Mouse (Mus musculus): Measurements from ENCODE around the gene Dnajc1. TPM values are rescaled to one million over a fixed set of nuclear protein-coding genes. Genes with fewer than 3 reads are reported as not detected.

Dnajc1 gene
- polyA plus RNA-seq, 1 experiment from 2014 or later, result 15.5 TPM

- H3K9me3 ChIP-seq (ENCODE audit: low read length), result no peaks in the 10 kb centered on the region
- H3K4me1 ChIP-seq (ENCODE audit: insufficient read depth), result no peaks in the 10 kb centered on the region
- no peak for ATAC-seq
- WGBS (ENCODE audit: insufficient replicate concordance), result 83% methylated on average over 3 of the region's 3 CpGs
- peaks cover 33% of the 10 kb centered on the region for H3K36me3 ChIP-seq (replicated peaks; ENCODE audit: insufficient read depth, low read length)
- no peak overlapping the region for H3K27ac ChIP-seq (ENCODE audit: low read depth)
- H3K4me3 ChIP-seq (ENCODE audit: low read depth, low read length), result no peak overlapping the region
- H3K27me3 ChIP-seq (ENCODE audit: insufficient read depth, low read length), result no peaks in the 10 kb centered on the region
- no peak overlapping the region for H3K9ac ChIP-seq (replicated peaks)
- H3K4me2 ChIP-seq (ENCODE audit: low read depth, low read length), result no peak overlapping the region
- no peak for TF ChIP-seq EP300 (IDR thresholded peaks at IDR 0.05; ENCODE audit: low read depth)
- TF ChIP-seq CTCF (IDR thresholded peaks at IDR 0.05; ENCODE audit: low read depth), result no peak
- no peak for DNase-seq
Observed at GRCm38 (mm10) chr2:18176235-18176634, 216.4 kb downstream of the Dnajc1 start.

- Histone ChIP-seq H3K4me2 (ENCODE audit: low read depth, low read length) (no peak overlapping the region), H3K36me3 (replicated peaks; ENCODE audit: insufficient read depth, low read length) (peaks cover 29% of the 10 kb centered on the region), H3K4me3 (ENCODE audit: low read depth, low read length) (no peak overlapping the region), H3K4me1 (ENCODE audit: insufficient read depth) (no peaks in the 10 kb centered on the region), H3K9me3 (ENCODE audit: low read length) (no peaks in the 10 kb centered on the region), H3K27ac (ENCODE audit: low read depth) (no peak overlapping the region), H3K27me3 (ENCODE audit: insufficient read depth, low read length) (no peaks in the 10 kb centered on the region), H3K9ac (replicated peaks) (no peak overlapping the region)
- no peak for DNase-seq
- ATAC-seq, result no peak
- 50% methylated on average over 1 of the region's 1 CpGs for WGBS (ENCODE audit: insufficient replicate concordance)
- TF ChIP-seq CTCF (IDR thresholded peaks at IDR 0.05; ENCODE audit: low read depth) (no peak), EP300 (IDR thresholded peaks at IDR 0.05; ENCODE audit: low read depth) (no peak)
Observed at GRCm38 (mm10) chr2:18175234-18175633, 217.4 kb downstream of the Dnajc1 start.

- DNase-seq, result no peak
- WGBS (ENCODE audit: insufficient replicate concordance), result 49% methylated on average over 1 of the region's 1 CpGs
- no peak overlapping the region for H3K4me2 ChIP-seq (ENCODE audit: low read depth, low read length)
- H3K4me1 ChIP-seq (ENCODE audit: insufficient read depth), result no peaks in the 10 kb centered on the region
- H3K9ac ChIP-seq (replicated peaks), result no peak overlapping the region
- no peak for TF ChIP-seq EP300 (IDR thresholded peaks at IDR 0.05; ENCODE audit: low read depth)
- no peak for TF ChIP-seq CTCF (IDR thresholded peaks at IDR 0.05; ENCODE audit: low read depth)
- no peak overlapping the region for H3K4me3 ChIP-seq (ENCODE audit: low read depth, low read length)
- H3K27ac ChIP-seq (ENCODE audit: low read depth), result no peak overlapping the region
- no peaks in the 10 kb centered on the region for H3K9me3 ChIP-seq (ENCODE audit: low read length)
- peaks cover 23% of the 10 kb centered on the region for H3K36me3 ChIP-seq (replicated peaks; ENCODE audit: insufficient read depth, low read length)
- ATAC-seq, result no peak
- H3K27me3 ChIP-seq (ENCODE audit: insufficient read depth, low read length), result no peaks in the 10 kb centered on the region
Observed at GRCm38 (mm10) chr2:18169174-18169948, 223.3 kb downstream of the Dnajc1 start.

GRCm38 (mm10) chr2:18165511-18165910 lies 227.1 kb downstream of the Dnajc1 start:
- TF ChIP-seq CTCF (IDR thresholded peaks at IDR 0.05; ENCODE audit: low read depth) (no peak), EP300 (IDR thresholded peaks at IDR 0.05; ENCODE audit: low read depth) (no peak)
- ATAC-seq, result no peak
- Histone ChIP-seq H3K27ac (ENCODE audit: low read depth) (no peak overlapping the region), H3K9me3 (ENCODE audit: low read length) (no peaks in the 10 kb centered on the region), H3K4me3 (ENCODE audit: low read depth, low read length) (no peak overlapping the region), H3K27me3 (ENCODE audit: insufficient read depth, low read length) (no peaks in the 10 kb centered on the region), H3K9ac (replicated peaks) (no peak overlapping the region), H3K4me2 (ENCODE audit: low read depth, low read length) (no peak overlapping the region), H3K4me1 (ENCODE audit: insufficient read depth) (no peaks in the 10 kb centered on the region), H3K36me3 (replicated peaks; ENCODE audit: insufficient read depth, low read length) (peaks cover 25% of the 10 kb centered on the region)
- DNase-seq, result no peak
- 85% methylated on average over 2 of the region's 2 CpGs for WGBS (ENCODE audit: insufficient replicate concordance)

- TF ChIP-seq EP300 (IDR thresholded peaks at IDR 0.05; ENCODE audit: low read depth), result no peak
- no peak for TF ChIP-seq CTCF (IDR thresholded peaks at IDR 0.05; ENCODE audit: low read depth)
- no peak overlapping the region for H3K4me2 ChIP-seq (ENCODE audit: low read depth, low read length)
- H3K36me3 ChIP-seq (replicated peaks; ENCODE audit: insufficient read depth, low read length), result peaks cover 25% of the 10 kb centered on the region
- no peaks in the 10 kb centered on the region for H3K9me3 ChIP-seq (ENCODE audit: low read length)
- no peaks in the 10 kb centered on the region for H3K27me3 ChIP-seq (ENCODE audit: insufficient read depth, low read length)
- no peak overlapping the region for H3K27ac ChIP-seq (ENCODE audit: low read depth)
- H3K4me3 ChIP-seq (ENCODE audit: low read depth, low read length), result no peak overlapping the region
- DNase-seq, result no peak
- H3K4me1 ChIP-seq (ENCODE audit: insufficient read depth), result no peaks in the 10 kb centered on the region
- 91% methylated on average over 5 of the region's 5 CpGs for WGBS (ENCODE audit: insufficient replicate concordance)
- no peak overlapping the region for H3K9ac ChIP-seq (replicated peaks)
- ATAC-seq, result no peak
Observed at GRCm38 (mm10) chr2:18160992-18161391, 231.6 kb downstream of the Dnajc1 start.

DNA sequence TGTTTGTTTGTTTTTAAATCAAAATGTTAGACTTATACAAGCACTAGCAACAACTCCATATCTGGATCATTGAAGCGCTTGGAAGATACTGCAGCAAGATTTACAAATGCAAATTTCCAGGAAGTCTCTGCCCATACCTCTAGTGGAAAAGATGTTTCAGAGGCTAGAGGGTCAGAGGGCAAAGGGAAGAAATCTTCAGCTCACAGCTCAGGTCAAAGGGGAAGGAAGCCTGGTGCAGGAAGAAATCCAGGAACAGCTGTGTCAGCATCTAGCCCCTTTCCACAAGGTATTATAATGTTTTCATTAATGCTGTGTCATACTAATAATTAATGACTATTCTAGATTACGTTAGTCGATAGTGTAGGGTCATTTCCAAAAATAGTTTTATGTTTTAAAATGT lies 233.2 kb downstream of the Dnajc1 start:
- WGBS (ENCODE audit: insufficient replicate concordance), result 84% methylated on average over 3 of the region's 3 CpGs
- no peak for ATAC-seq
- H3K36me3 ChIP-seq (replicated peaks; ENCODE audit: insufficient read depth, low read length), result peaks cover 28% of the 10 kb centered on the region

More for the DNA sequence above, 233.2 kb downstream of the Dnajc1 start:
- TF ChIP-seq CTCF (IDR thresholded peaks at IDR 0.05; ENCODE audit: low read depth) (no peak), EP300 (IDR thresholded peaks at IDR 0.05; ENCODE audit: low read depth) (no peak)
- no peak for DNase-seq
- Histone ChIP-seq H3K27me3 (ENCODE audit: insufficient read depth, low read length) (no peaks in the 10 kb centered on the region), H3K4me3 (ENCODE audit: low read depth, low read length) (no peak overlapping the region), H3K4me1 (ENCODE audit: insufficient read depth) (no peaks in the 10 kb centered on the region), H3K27ac (ENCODE audit: low read depth) (no peak overlapping the region), H3K4me2 (ENCODE audit: low read depth, low read length) (no peak overlapping the region), H3K9me3 (ENCODE audit: low read length) (no peaks in the 10 kb centered on the region), H3K9ac (replicated peaks) (no peak overlapping the region)

Data from liver, postnatal 0 days (tissue).